Mouse (Mus musculus): Measurements from ENCODE around the gene Gm10964. TPM values are rescaled to one million over a fixed set of nuclear protein-coding genes. Genes with fewer than 3 reads are reported as not detected.

Gene Gm10964
- polyA plus RNA-seq, 1 experiment from 2014 or later: not detected

- 65% methylated on average over 3 of the region's 3 CpGs for WGBS
- H3K36me3 ChIP-seq (ENCODE audit: control insufficient read depth, insufficient read depth, low read length): peaks cover 35% of the 10 kb centered on the region
- no peaks in the 10 kb centered on the region for H3K4me1 ChIP-seq (ENCODE audit: control insufficient read depth, insufficient read depth, low read length)
- H3K9me3 ChIP-seq (ENCODE audit: control insufficient read depth, low read length): no peaks in the 10 kb centered on the region
- H3K4me2 ChIP-seq (ENCODE audit: low read length): no peak overlapping the region
- no peaks in the 10 kb centered on the region for H3K27me3 ChIP-seq (ENCODE audit: control insufficient read depth, insufficient read depth, low read length)
- no peak overlapping the region for H3K4me3 ChIP-seq (replicated peaks; ENCODE audit: low read depth, low read length)
- ATAC-seq (ENCODE audit: low FRiP score, low TSS enrichment): no peak
- DNase-seq: no peak
- no peak overlapping the region for H3K9ac ChIP-seq (replicated peaks; ENCODE audit: low read length)
- H3K27ac ChIP-seq (replicated peaks; ENCODE audit: low read depth, low read length): no peak overlapping the region
These were observed 27.6 kb downstream of the Gm10964 start for GRCm38 (mm10) chr3:103766789-103767188.

GRCm38 (mm10) chr3:103771531-103772130, 32.5 kb downstream of the Gm10964 start:
- Histone ChIP-seq H3K4me1 (ENCODE audit: control insufficient read depth, insufficient read depth, low read length) (no peaks in the 10 kb centered on the region), H3K36me3 (ENCODE audit: control insufficient read depth, insufficient read depth, low read length) (peaks cover 15% of the 10 kb centered on the region), H3K27ac (replicated peaks; ENCODE audit: low read depth, low read length) (no peak overlapping the region), H3K9ac (replicated peaks; ENCODE audit: low read length) (no peak overlapping the region), H3K4me3 (replicated peaks; ENCODE audit: low read depth, low read length) (no peak overlapping the region), H3K27me3 (ENCODE audit: control insufficient read depth, insufficient read depth, low read length) (no peaks in the 10 kb centered on the region), H3K9me3 (ENCODE audit: control insufficient read depth, low read length) (no peaks in the 10 kb centered on the region), H3K4me2 (ENCODE audit: low read length) (no peak overlapping the region)
- no peak for ATAC-seq (ENCODE audit: low FRiP score, low TSS enrichment)
- peak; percentile 13 for DNase-seq
- whole genome bisulfite sequencing: 73% methylated on average over 9 of the region's 9 CpGs

- Histone ChIP-seq H3K27ac (replicated peaks; ENCODE audit: low read depth, low read length) (no peak overlapping the region), H3K4me2 (ENCODE audit: low read length) (no peak overlapping the region), H3K9me3 (ENCODE audit: control insufficient read depth, low read length) (no peaks in the 10 kb centered on the region), H3K36me3 (ENCODE audit: control insufficient read depth, insufficient read depth, low read length) (peaks cover 26% of the 10 kb centered on the region), H3K9ac (replicated peaks; ENCODE audit: low read length) (no peak overlapping the region), H3K4me3 (replicated peaks; ENCODE audit: low read depth, low read length) (no peak overlapping the region), H3K27me3 (ENCODE audit: control insufficient read depth, insufficient read depth, low read length) (no peaks in the 10 kb centered on the region), H3K4me1 (ENCODE audit: control insufficient read depth, insufficient read depth, low read length) (no peaks in the 10 kb centered on the region)
- 84% methylated on average over 4 of the region's 4 CpGs for WGBS
- ATAC-seq (ENCODE audit: low FRiP score, low TSS enrichment) (no peak), DNase-seq (no peak)
These were observed 33.7 kb downstream of the Gm10964 start for GRCm38 (mm10) chr3:103772846-103773245.

GRCm38 (mm10) chr3:103773508-103773907, 34.3 kb downstream of the Gm10964 start:
- Histone ChIP-seq H3K27me3 (ENCODE audit: control insufficient read depth, insufficient read depth, low read length) (no peaks in the 10 kb centered on the region), H3K9ac (replicated peaks; ENCODE audit: low read length) (no peak overlapping the region), H3K4me3 (replicated peaks; ENCODE audit: low read depth, low read length) (no peak overlapping the region), H3K4me1 (ENCODE audit: control insufficient read depth, insufficient read depth, low read length) (no peaks in the 10 kb centered on the region), H3K4me2 (ENCODE audit: low read length) (no peak overlapping the region), H3K36me3 (ENCODE audit: control insufficient read depth, insufficient read depth, low read length) (peaks cover 21% of the 10 kb centered on the region), H3K9me3 (ENCODE audit: control insufficient read depth, low read length) (no peaks in the 10 kb centered on the region), H3K27ac (replicated peaks; ENCODE audit: low read depth, low read length) (no peak overlapping the region)
- 82% methylated on average over 3 of the region's 3 CpGs for WGBS
- no peak for DNase-seq
- no peak for ATAC-seq (ENCODE audit: low FRiP score, low TSS enrichment)

- Histone ChIP-seq H3K9ac (replicated peaks; ENCODE audit: low read length) (no peak overlapping the region), H3K4me3 (replicated peaks; ENCODE audit: low read depth, low read length) (no peak overlapping the region), H3K27me3 (ENCODE audit: control insufficient read depth, insufficient read depth, low read length) (no peaks in the 10 kb centered on the region), H3K27ac (replicated peaks; ENCODE audit: low read depth, low read length) (no peak overlapping the region), H3K4me1 (ENCODE audit: control insufficient read depth, insufficient read depth, low read length) (no peaks in the 10 kb centered on the region), H3K4me2 (ENCODE audit: low read length) (no peak overlapping the region), H3K9me3 (ENCODE audit: control insufficient read depth, low read length) (no peaks in the 10 kb centered on the region), H3K36me3 (ENCODE audit: control insufficient read depth, insufficient read depth, low read length) (peaks cover 18% of the 10 kb centered on the region)
- 85% methylated on average over 15 of the region's 15 CpGs for WGBS
- ATAC-seq (ENCODE audit: low FRiP score, low TSS enrichment) (no peak), DNase-seq (peak; percentile 8)
These were observed 34.8 kb downstream of the Gm10964 start for GRCm38 (mm10) chr3:103774009-103774408.

- Histone ChIP-seq H3K36me3 (ENCODE audit: control insufficient read depth, insufficient read depth, low read length) (peaks cover 18% of the 10 kb centered on the region), H3K27ac (replicated peaks; ENCODE audit: low read depth, low read length) (no peak overlapping the region), H3K4me3 (replicated peaks; ENCODE audit: low read depth, low read length) (no peak overlapping the region), H3K9ac (replicated peaks; ENCODE audit: low read length) (no peak overlapping the region), H3K4me1 (ENCODE audit: control insufficient read depth, insufficient read depth, low read length) (no peaks in the 10 kb centered on the region), H3K9me3 (ENCODE audit: control insufficient read depth, low read length) (no peaks in the 10 kb centered on the region), H3K27me3 (ENCODE audit: control insufficient read depth, insufficient read depth, low read length) (no peaks in the 10 kb centered on the region), H3K4me2 (ENCODE audit: low read length) (no peak overlapping the region)
- WGBS: 91% methylated on average over 11 of the region's 11 CpGs
- no peak for ATAC-seq (ENCODE audit: low FRiP score, low TSS enrichment)
- no peak for DNase-seq
These were observed 38.8 kb downstream of the Gm10964 start for GRCm38 (mm10) chr3:103777940-103778339.

- no peak overlapping the region for H3K4me2 ChIP-seq (ENCODE audit: low read length)
- DNase-seq (no peak), ATAC-seq (ENCODE audit: low FRiP score, low TSS enrichment) (no peak)
- no peaks in the 10 kb centered on the region for H3K27me3 ChIP-seq (ENCODE audit: control insufficient read depth, insufficient read depth, low read length)
- no peaks in the 10 kb centered on the region for H3K9me3 ChIP-seq (ENCODE audit: control insufficient read depth, low read length)
- H3K4me1 ChIP-seq (ENCODE audit: control insufficient read depth, insufficient read depth, low read length): no peaks in the 10 kb centered on the region
- no peak overlapping the region for H3K9ac ChIP-seq (replicated peaks; ENCODE audit: low read length)
- H3K27ac ChIP-seq (replicated peaks; ENCODE audit: low read depth, low read length): no peak overlapping the region
- peaks cover 16% of the 10 kb centered on the region for H3K36me3 ChIP-seq (ENCODE audit: control insufficient read depth, insufficient read depth, low read length)
- no peak overlapping the region for H3K4me3 ChIP-seq (replicated peaks; ENCODE audit: low read depth, low read length)
- WGBS: 91% methylated on average over 6 of the region's 6 CpGs
These were observed 39.5 kb downstream of the Gm10964 start for GRCm38 (mm10) chr3:103778660-103779059.

- H3K9ac ChIP-seq (replicated peaks; ENCODE audit: low read length): no peak overlapping the region
- no peak for ATAC-seq (ENCODE audit: low FRiP score, low TSS enrichment)
- 88% methylated on average over 7 of the region's 7 CpGs for WGBS
- H3K27ac ChIP-seq (replicated peaks; ENCODE audit: low read depth, low read length): no peak overlapping the region
- H3K4me3 ChIP-seq (replicated peaks; ENCODE audit: low read depth, low read length): no peak overlapping the region
- H3K36me3 ChIP-seq (ENCODE audit: control insufficient read depth, insufficient read depth, low read length): peaks cover 15% of the 10 kb centered on the region
- no peaks in the 10 kb centered on the region for H3K9me3 ChIP-seq (ENCODE audit: control insufficient read depth, low read length)
- H3K27me3 ChIP-seq (ENCODE audit: control insufficient read depth, insufficient read depth, low read length): no peaks in the 10 kb centered on the region
- DNase-seq: no peak
- H3K4me2 ChIP-seq (ENCODE audit: low read length): no peak overlapping the region
- H3K4me1 ChIP-seq (ENCODE audit: control insufficient read depth, insufficient read depth, low read length): no peaks in the 10 kb centered on the region
These were observed 40.0 kb downstream of the Gm10964 start for GRCm38 (mm10) chr3:103779183-103779582.

- no peaks in the 10 kb centered on the region for H3K4me1 ChIP-seq (ENCODE audit: control insufficient read depth, insufficient read depth, low read length)
- H3K27me3 ChIP-seq (ENCODE audit: control insufficient read depth, insufficient read depth, low read length): no peaks in the 10 kb centered on the region
- ATAC-seq (ENCODE audit: low FRiP score, low TSS enrichment): no peak
- 95% methylated on average over 3 of the region's 3 CpGs for WGBS
- H3K36me3 ChIP-seq (ENCODE audit: control insufficient read depth, insufficient read depth, low read length): peaks cover 15% of the 10 kb centered on the region
- no peak overlapping the region for H3K27ac ChIP-seq (replicated peaks; ENCODE audit: low read depth, low read length)
- DNase-seq: no peak
- no peak overlapping the region for H3K4me3 ChIP-seq (replicated peaks; ENCODE audit: low read depth, low read length)
- no peak overlapping the region for H3K9ac ChIP-seq (replicated peaks; ENCODE audit: low read length)
- no peaks in the 10 kb centered on the region for H3K9me3 ChIP-seq (ENCODE audit: control insufficient read depth, low read length)
- no peak overlapping the region for H3K4me2 ChIP-seq (ENCODE audit: low read length)
These were observed 41.1 kb downstream of the Gm10964 start for GRCm38 (mm10) chr3:103780271-103780670.
